Mouse (Mus musculus) G1E-ER4 (cell line): ENCODE results near the gene Psg17. TPM values are rescaled to one million over a fixed set of nuclear protein-coding genes. Genes with fewer than 3 reads are reported as not detected.
"Not testable (repeated sequence)": the region's sequence is repeated elsewhere in the genome, so short reads cannot be mapped to it uniquely, and the experiment has no call there.

Source experiments
- GATA1 ChIP-seq: IDR thresholded peaks from one replicate; pipeline ENCODE4 v1.8.0; 2012; ENCODE audit warnings: low read length, inconsistent platforms
- polyA plus RNA-seq: library from polyadenylated mRNA; stranded (reverse); fragments of >175 nt; gene quantifications from 2 replicates; pipeline ENCODE4 v1.2.3, GENCODE M21; 2012

The Psg17 gene
- polyA plus RNA-seq: not detected in 2 replicates

DNA sequence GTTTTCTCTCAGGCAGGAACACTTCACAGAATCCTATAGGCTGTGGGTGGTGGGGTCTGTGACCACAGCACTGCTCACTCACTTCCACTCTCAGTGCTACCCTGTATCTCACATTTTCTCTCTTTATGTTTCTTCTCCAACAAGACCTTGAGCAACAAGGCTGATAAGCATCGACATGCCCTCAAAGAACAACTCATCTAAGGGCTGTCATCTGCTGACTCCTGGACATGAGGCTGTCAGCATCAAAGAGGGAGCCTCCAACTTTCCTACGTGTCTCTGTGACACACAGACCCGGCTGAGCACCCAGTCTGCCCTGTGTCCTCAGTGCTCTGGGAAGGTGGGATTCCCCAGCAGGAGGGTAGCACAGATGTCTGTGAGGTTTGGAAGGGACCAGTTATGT, at the start of gene Psg17:
Gene Psg17 (minus strand): TSS at position 101 of the 400 bp plus-strand sequence.
- TF ChIP-seq GATA1: no peak

DNA sequence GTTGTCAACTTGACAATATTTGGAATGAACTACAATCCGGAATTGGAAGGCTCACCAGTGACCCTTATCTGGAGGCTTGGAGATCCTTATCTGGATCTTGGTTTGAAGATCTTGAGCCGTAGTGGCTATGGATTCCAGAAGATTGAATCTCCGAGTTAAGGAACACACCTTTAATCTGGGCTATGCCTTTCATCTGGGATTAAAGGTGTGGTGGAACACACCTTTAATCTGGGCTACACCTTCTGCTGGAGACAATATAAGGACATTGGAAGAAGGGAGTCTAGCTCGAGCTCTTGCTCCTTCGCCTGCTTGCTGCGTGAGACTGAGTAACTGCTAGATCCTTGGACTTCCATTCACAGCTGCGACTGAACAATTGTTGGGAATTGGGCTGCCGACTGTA, 49.6 kb upstream of the Psg17 start, which contains the start of gene Pglyrp1:
Gene Pglyrp1 (plus strand): TSS at position 301 of the 400 bp plus-strand sequence.
- TF ChIP-seq GATA1: not testable (repeated sequence)

DNA sequence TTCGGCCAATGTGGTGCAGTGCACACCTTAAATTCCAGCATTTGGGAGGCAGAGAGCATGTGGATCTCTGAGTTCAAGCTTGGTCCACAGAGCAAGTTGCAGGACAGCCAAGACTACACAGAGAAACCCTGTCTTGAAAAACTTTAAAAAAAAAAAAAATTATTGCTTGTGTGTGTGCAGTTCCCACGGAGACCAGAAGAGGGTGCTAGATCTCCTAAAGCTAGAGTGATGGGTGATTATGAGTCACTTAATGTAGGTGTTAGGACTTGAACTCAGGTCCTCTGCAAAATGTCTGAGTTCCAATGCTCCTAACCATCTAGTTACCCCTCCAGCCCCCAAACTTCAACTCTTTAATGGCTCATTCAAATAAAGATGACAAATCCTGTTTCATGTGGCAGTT, 47.1 kb upstream of the Psg17 start:
- no peak for TF ChIP-seq GATA1

DNA sequence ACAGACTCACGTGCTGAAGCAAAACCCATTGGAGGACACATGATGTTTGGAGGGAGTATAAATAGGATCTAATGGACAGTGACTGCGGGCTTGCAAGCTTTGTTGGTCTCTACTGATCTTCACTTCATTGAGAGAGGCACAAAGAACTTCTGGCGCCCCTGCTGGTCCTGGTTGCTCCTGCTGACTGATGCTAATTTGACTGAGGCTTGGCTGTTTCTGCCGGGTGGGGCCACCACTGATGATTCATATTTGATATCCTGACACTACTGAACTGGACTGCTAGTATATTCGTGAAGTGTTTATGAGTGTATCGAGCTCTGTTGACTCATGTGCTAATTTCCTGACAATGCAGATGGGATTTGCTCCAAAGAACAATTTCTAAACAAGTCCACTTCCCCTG, 41.4 kb upstream of the Psg17 start:
- TF ChIP-seq GATA1: no peak

DNA sequence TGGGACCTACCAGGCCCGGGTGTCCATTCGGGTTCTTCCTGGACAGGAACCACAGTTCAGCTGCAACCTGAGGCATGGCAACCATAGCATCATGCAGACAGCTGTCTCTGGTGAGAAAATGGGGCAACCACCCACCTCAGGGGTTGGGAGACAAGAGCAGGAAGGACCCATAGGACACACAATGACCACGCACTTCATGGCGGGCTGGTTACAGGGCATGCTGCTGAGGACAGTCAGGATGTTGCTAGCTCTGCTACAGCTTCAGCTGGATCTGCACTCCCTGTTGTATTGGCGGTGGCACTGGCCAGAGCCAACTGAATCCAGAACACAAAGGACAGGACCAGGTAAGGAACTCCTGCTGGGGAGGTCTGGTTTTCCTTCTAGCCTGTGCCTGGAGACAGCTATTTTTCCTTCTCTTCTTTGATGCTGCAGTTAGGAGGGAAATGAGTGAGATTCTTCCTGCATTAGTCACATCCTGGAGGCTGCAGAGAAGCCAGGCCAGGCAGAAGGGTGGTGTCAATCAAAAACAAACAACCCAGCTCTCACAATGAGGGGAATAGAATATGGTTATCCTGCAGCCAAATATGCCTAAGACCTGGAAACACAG, 37.0 kb upstream of the Psg17 start:
- TF ChIP-seq GATA1: no peak

DNA sequence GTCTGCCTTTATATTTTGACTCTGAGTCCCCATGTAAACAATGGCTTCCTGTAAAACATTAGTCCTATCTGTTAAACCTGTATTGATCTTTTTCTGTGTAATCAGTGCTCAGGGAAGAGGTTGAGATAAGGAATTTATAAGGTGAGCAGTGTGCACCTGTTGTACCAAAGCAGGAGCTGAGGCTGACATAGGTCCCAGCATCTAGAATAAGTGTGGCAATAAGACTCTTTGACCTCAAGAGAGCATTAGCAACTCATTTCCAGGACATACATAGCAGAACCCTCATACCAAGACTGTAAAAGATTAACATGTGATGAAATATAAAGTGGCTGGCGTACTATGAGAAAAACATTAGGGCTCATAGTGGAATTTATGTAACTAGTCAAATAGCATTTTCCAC, 27.0 kb upstream of the Psg17 start:
- TF ChIP-seq GATA1: no peak

DNA sequence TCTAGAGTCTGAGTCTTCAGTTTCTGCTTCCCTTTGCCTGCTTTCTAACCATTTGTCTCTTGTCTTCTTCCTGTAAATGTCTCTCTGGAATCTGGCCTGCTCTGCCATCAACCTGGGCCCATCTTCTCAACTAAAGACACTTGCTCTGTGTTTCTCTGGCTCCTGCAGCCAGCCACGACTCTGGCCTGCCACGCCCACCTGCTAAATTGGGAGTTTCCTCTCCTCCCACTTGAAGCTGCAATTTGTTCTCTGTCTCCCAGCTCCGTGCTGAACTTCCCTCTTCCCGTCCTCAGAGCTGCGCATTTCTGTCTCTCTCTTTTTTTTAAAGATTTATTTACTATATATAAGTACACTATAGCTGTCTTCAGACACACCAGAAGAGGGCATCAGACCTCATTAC, 23.4 kb upstream of the Psg17 start:
- TF ChIP-seq GATA1: no peak

DNA sequence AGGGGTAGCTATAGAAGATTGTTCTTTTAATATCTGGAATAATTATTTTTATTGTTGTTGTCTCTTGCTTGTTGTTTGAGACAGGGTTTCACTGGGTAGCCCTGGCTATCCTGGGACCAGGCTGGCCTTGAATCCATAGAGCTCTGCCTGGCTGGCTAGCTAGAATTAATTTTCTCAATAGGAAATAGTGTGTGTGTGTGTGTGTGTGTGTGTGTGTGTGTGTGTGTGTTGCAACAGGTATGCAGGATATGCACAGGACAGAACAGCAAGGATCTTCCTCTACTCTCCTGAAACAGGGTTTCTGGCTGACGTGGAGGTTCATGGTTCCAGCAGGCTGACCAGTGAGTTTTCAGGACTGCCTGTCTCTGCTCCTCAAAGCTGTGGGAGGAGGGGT, 19.8 kb upstream of the Psg17 start:
- TF ChIP-seq GATA1: no peak

DNA sequence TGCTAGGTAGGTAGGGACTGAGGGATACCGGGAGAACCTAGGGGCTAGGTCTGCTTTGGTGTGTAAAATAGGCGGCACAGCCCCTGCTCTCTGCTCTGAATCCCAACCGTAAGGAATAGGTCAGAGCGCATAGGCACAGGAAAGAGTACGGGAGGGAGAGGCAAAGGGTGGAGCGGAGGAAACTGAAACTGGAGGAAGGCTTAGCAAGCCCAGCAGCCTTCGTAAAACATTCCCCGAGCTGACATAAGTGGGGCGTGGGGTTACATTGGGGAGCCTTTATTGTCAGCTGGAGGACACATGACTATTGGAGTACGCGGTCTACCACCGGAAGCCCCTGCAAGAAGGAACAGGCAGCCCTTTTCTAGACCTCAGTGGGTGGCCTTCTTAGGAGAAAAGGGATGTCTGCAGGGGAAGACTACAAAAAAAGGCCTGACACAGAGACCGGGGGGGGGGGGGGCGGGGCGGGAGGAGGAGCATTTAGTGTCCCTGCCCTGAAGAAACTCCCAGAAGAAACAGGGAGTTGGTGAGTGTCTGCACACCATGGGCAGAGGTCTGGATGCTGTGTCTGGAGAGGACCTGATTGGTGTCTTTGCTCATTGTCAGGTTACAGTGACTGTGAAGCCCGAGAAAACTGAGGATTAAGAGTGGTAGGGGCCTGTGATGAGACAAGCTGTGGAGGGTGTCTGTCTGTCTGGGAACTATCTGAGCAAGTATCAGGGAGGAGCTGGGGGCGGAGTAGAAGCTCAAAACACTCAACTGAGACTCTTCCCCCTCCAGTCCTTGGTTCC, 19.2 kb upstream of the Psg17 start:
- TF ChIP-seq GATA1: no peak

DNA sequence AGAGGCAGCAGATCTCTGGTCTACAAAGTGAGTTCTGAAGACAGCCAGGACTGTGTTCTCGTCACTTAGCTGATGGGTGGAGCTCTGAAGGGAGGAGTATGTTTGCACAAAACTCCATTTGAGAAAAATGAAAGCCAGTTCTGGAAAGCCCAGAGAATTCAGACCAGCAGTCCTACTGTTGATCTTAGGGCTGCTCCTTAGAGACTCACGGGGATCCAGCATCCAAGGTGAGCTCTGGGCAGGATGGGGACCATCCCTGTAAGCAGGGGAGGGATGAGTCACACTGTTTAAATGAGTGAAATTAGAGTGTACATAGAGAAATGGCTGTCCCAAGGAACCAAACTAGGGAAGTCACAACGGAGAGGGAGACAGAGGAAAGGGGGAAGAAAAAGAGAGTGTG, 18.5 kb upstream of the Psg17 start, which contains the start of gene Mill2:
Gene Mill2 (plus strand): TSS at position 102 of the 400 bp plus-strand sequence.
- TF ChIP-seq GATA1: no peak

DNA sequence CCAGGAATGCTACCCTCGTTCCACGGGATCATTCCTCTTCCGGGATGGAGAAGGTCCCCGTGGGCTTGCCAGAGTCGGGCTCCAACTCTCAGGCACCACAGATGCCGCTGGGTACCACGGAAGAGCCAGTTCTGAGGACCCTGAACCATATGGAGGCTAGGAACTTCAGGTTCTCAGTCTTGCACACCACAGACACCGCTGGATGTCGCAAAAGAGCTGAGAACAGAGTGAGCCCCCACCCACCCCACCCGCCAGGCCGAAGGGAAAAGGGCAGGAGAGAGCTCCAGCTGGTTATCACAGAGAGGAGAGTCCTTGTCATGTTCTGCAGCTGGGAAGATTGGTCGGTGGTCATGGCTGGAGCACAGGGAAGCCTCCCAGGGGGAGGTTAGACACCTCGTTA, 10.9 kb upstream of the Psg17 start:
- TF ChIP-seq GATA1: no peak

DNA sequence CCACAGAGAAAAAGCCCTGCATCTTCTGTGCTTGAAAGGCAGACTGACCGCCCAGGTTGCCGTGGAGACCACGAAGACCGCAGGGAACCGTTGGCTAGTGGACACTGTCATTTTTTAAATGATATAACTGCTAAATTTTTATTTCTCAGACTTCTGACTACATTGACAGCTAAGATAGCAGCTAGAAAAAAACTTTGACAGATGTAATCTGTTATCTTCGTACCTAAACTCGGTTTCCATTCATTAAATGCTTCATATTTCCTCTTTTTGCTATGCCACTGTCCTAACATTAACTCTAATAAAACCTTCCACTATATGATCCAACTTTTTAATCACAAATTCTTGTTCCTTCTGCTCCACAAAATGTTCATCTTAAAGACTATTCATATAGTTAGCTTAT, 8.1 kb upstream of the Psg17 start:
- TF ChIP-seq GATA1: no peak

DNA sequence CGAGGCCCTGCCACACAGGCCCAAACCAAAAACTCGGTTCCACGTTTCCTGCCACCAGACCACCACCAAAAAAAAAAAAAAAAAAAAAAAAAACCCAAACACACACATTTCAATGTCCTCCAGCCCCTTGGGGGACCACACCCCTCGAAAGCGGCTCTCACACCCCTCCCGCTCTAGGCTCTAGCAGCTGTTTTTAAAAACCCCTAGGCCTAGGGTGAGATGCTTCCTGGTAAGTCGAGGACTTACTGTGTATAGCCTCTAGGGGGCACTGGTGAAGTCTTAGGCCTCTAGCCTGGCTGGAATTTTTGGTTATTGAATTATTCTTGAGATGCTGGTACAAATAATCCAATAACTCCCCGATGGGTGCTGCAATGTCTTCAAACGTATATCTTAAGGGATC, 7.2 kb upstream of the Psg17 start:
- no peak for TF ChIP-seq GATA1

DNA sequence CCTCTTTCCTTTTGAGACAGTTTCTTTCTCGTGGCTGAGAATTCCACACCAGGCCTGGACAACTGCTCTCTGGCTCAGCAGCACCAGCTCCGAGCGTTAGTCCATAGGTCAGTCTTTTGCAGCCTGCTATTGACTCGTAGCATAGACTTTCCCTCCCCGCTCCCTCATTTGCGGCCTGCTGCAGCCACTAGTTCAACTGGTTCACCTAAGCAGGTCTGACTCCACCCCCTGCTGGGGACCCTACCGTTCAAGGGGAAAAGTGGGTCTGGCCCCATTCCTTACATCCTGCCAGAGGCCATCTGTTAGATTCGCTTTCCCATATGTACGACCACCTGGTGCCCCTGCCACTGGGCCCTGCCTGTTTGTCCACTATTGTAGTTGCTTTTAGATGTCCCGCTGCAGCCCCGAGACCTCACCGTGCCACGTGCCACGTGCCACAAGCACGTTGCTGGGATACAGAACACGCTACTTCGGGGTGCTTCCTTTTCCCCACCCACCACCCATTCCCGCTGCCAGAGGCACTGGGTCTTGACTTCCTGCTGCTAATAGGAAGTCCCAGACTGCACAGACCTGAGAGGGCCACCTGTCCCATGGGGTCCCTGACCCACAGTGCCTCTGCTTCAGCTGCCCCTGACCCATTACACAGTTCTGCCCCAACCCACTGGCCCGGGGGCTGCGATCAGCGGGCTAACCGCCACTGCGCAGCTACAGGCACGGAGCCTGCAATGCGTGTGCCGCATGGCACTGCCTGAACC, 6.6 kb upstream of the Psg17 start:
- no peak for TF ChIP-seq GATA1

DNA sequence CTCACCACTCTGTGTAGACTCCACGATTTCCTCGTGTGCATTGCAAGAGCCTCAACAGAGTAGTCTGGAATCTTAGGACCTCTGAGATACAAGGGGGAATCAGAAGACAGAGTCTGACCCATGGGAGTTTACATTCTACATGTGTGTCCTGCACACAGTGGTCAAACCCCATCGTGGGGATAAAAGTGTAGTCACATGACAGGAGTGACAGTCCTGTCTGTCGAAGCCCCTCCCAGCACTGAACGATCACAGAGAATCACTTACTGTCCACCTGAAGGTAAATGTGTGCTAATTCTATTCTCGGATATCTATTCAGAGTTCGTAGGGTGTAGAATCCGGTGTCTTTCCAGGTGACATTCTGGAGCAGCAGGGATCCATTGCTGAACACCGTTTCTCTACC, 3.1 kb downstream of the Psg17 start:
- TF ChIP-seq GATA1: no peak

DNA sequence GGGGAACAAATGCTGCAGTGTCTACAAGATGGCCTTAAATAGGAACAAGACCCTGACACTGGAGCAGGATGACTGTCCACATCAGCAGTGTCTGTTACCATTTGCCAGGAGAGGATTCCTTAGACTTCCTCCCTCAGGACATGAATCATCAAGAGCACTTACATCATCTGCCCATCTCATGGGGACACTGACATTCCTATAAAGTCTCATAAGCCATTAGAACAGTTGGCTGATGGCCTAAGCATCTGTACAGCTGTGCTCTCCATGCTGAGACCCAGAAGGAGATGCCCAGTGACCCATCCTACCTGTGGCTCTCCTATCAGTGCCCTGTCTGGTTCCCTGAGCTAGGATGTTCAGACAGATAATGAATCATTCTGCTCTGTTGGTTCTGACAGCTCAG, 17.9 kb downstream of the Psg17 start:
- TF ChIP-seq GATA1: no peak
